Mouse (Mus musculus): ENCODE results near the gene Adam12. TPM values are rescaled to one million over a fixed set of nuclear protein-coding genes. Genes with fewer than 3 reads are reported as not detected.
A peak's percentile ranks its signal among the peaks of the same experiment; 100 is the strongest.

Adam12 gene
- total and polyA plus RNA-seq, 2 experiments = 0.28 TPM

GRCm38 (mm10) chr7:133850735-133851134, 381.2 kb downstream of the Adam12 start:
- DNase-seq (ENCODE audit: extremely low read depth, low read depth, low spot score) = peak; percentile 5
- Histone ChIP-seq H3K9ac (ENCODE audit: low read depth, low read length) (no peak overlapping the region), H3K27ac (replicated peaks; ENCODE audit: insufficient read depth, low read depth, low read length) (no peak overlapping the region), H3K27me3 (ENCODE audit: control insufficient read depth, insufficient read depth, low read length) (no peaks in the 10 kb centered on the region), H3K4me3 (ENCODE audit: insufficient read depth, low read depth, low read length) (no peak overlapping the region), H3K36me3 (ENCODE audit: control insufficient read depth, insufficient read depth, low read length) (no peaks in the 10 kb centered on the region), H3K4me1 (ENCODE audit: control insufficient read depth, insufficient read depth, low read length) (no peaks in the 10 kb centered on the region), H3K79me2 (ENCODE audit: control insufficient read depth, insufficient read depth, low read length) (no peaks in the 10 kb centered on the region)
- TF ChIP-seq CTCF (IDR thresholded peaks at IDR 0.05; ENCODE audit: low read depth, low read length) (no peak), POLR2A (IDR thresholded peaks at IDR 0.05; ENCODE audit: extremely low read depth, insufficient read depth, low read length) (no peak)

GRCm38 (mm10) chr7:133848180-133848579, 383.8 kb downstream of the Adam12 start:
- Histone ChIP-seq H3K4me1 (ENCODE audit: control insufficient read depth, insufficient read depth, low read length) (no peaks in the 10 kb centered on the region), H3K36me3 (ENCODE audit: control insufficient read depth, insufficient read depth, low read length) (no peaks in the 10 kb centered on the region), H3K79me2 (ENCODE audit: control insufficient read depth, insufficient read depth, low read length) (no peaks in the 10 kb centered on the region), H3K27ac (replicated peaks; ENCODE audit: insufficient read depth, low read depth, low read length) (no peak overlapping the region), H3K27me3 (ENCODE audit: control insufficient read depth, insufficient read depth, low read length) (no peaks in the 10 kb centered on the region), H3K9ac (ENCODE audit: low read depth, low read length) (no peak overlapping the region), H3K4me3 (ENCODE audit: insufficient read depth, low read depth, low read length) (no peak overlapping the region)
- TF ChIP-seq CTCF (IDR thresholded peaks at IDR 0.05; ENCODE audit: low read depth, low read length) = no peak
- TF ChIP-seq POLR2A (IDR thresholded peaks at IDR 0.05; ENCODE audit: extremely low read depth, insufficient read depth, low read length) = no peak
- no peak for DNase-seq (ENCODE audit: extremely low read depth, low read depth, low spot score)
- 82% methylated on average over 2 of the region's 2 CpGs for WGBS

GRCm38 (mm10) chr7:133847175-133847574, 384.8 kb downstream of the Adam12 start:
- no peak for DNase-seq (ENCODE audit: extremely low read depth, low read depth, low spot score)
- 0 out of 2 replicates have a peak, but pooled peaks cover 2% of the 10 kb centered on the region for H3K27me3 ChIP-seq (ENCODE audit: control insufficient read depth, insufficient read depth, low read length)
- H3K27ac ChIP-seq (replicated peaks; ENCODE audit: insufficient read depth, low read depth, low read length) = no peak overlapping the region
- no peaks in the 10 kb centered on the region for H3K4me1 ChIP-seq (ENCODE audit: control insufficient read depth, insufficient read depth, low read length)
- H3K4me3 ChIP-seq (ENCODE audit: insufficient read depth, low read depth, low read length) = no peak overlapping the region
- H3K9ac ChIP-seq (ENCODE audit: low read depth, low read length) = no peak overlapping the region
- no peak for TF ChIP-seq POLR2A (IDR thresholded peaks at IDR 0.05; ENCODE audit: extremely low read depth, insufficient read depth, low read length)
- no peak for TF ChIP-seq CTCF (IDR thresholded peaks at IDR 0.05; ENCODE audit: low read depth, low read length)
- WGBS = 31% methylated on average over 1 of the region's 1 CpGs
- no peaks in the 10 kb centered on the region for H3K79me2 ChIP-seq (ENCODE audit: control insufficient read depth, insufficient read depth, low read length)
- no peaks in the 10 kb centered on the region for H3K36me3 ChIP-seq (ENCODE audit: control insufficient read depth, insufficient read depth, low read length)

GRCm38 (mm10) chr7:133842079-133842478, 389.9 kb downstream of the Adam12 start:
- no peak overlapping the region for H3K4me3 ChIP-seq (ENCODE audit: insufficient read depth, low read depth, low read length)
- 0 out of 2 replicates have a peak, but pooled peaks cover 3% of the 10 kb centered on the region for H3K27me3 ChIP-seq (ENCODE audit: control insufficient read depth, insufficient read depth, low read length)
- 72% methylated on average over 6 of the region's 6 CpGs for WGBS
- TF ChIP-seq POLR2A (IDR thresholded peaks at IDR 0.05; ENCODE audit: extremely low read depth, insufficient read depth, low read length) (no peak), CTCF (IDR thresholded peaks at IDR 0.05; ENCODE audit: low read depth, low read length) (no peak)
- H3K79me2 ChIP-seq (ENCODE audit: control insufficient read depth, insufficient read depth, low read length) = no peaks in the 10 kb centered on the region
- no peak overlapping the region for H3K9ac ChIP-seq (ENCODE audit: low read depth, low read length)
- H3K36me3 ChIP-seq (ENCODE audit: control insufficient read depth, insufficient read depth, low read length) = no peaks in the 10 kb centered on the region
- no peaks in the 10 kb centered on the region for H3K4me1 ChIP-seq (ENCODE audit: control insufficient read depth, insufficient read depth, low read length)
- H3K27ac ChIP-seq (replicated peaks; ENCODE audit: insufficient read depth, low read depth, low read length) = no peak overlapping the region
- DNase-seq (ENCODE audit: extremely low read depth, low read depth, low spot score) = no peak

GRCm38 (mm10) chr7:133839546-133839945, 392.4 kb downstream of the Adam12 start:
- no peaks in the 10 kb centered on the region for H3K36me3 ChIP-seq (ENCODE audit: control insufficient read depth, insufficient read depth, low read length)
- no peak overlapping the region for H3K27ac ChIP-seq (replicated peaks; ENCODE audit: insufficient read depth, low read depth, low read length)
- TF ChIP-seq CTCF (IDR thresholded peaks at IDR 0.05; ENCODE audit: low read depth, low read length) (no peak), POLR2A (IDR thresholded peaks at IDR 0.05; ENCODE audit: extremely low read depth, insufficient read depth, low read length) (no peak)
- H3K9ac ChIP-seq (ENCODE audit: low read depth, low read length) = no peak overlapping the region
- H3K4me1 ChIP-seq (ENCODE audit: control insufficient read depth, insufficient read depth, low read length) = no peaks in the 10 kb centered on the region
- DNase-seq (ENCODE audit: extremely low read depth, low read depth, low spot score) = no peak
- H3K4me3 ChIP-seq (ENCODE audit: insufficient read depth, low read depth, low read length) = no peak overlapping the region
- 0 out of 2 replicates have a peak, but pooled peaks cover 3% of the 10 kb centered on the region for H3K27me3 ChIP-seq (ENCODE audit: control insufficient read depth, insufficient read depth, low read length)
- 63% methylated on average over 4 of the region's 4 CpGs for WGBS
- no peaks in the 10 kb centered on the region for H3K79me2 ChIP-seq (ENCODE audit: control insufficient read depth, insufficient read depth, low read length)

Other genes starting within 250 kb of the Adam12 start
- gene D7Ertd443e, start 153.5 kb upstream of the Adam12 start, total RNA-seq (2014; rRNA removed) = 0.09 and 0.54 TPM in 2 replicates
- gene D7Ertd443e, start 153.5 kb upstream of the Adam12 start, polyA plus RNA-seq (2012; rRNA removed) = not detected in 2 replicates